21 mouse cellular contexts compared by ENCODE assay signal in the genomic region with DNA sequence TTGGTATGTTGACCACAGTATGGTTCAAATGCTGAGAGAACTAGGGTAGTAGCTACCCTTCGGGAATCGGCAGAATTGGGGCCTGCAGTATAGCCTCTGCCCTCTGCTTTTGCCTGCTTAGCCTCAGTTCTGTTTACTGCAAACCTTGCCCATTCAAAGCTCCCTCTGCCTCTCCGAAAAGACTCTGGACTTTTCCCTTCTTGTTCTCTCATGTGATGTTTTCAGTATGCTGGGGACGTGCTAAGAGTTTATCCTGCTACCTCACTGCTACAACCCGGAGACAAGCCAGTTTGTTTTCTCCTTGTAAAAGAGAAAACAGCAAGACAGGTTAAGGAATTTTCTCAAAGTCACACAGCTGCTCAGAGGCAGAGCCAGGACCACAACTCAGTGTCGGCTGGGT. TPM values are rescaled to one million over a fixed set of nuclear protein-coding genes. Genes with fewer than 3 reads are reported as not detected.
DNase-seq lines count a peak whose midpoint lies in the region; ATAC-seq and TF ChIP-seq lines count a peak whose summit lies in the region.
"Had no signal": no experiment of that assay in that cellular context is flagged by ENCODE, and none has a peak within 500 bp of the region (broad histone marks: within the 10 kb centered on the region; RNA-seq: fewer than 3 reads in every experiment).

No protein-coding gene starts in this region.

- no peaks in the 10 kb centered on the region; the same call in 1 of the 2 replicates for H3K27me3 ChIP-seq in kidney, embryonic 16.5 days (ENCODE audit: insufficient read depth, low read length)
- peaks cover 21% of the 10 kb centered on the region; the same call in 1 of the 2 replicates for H3K27me3 ChIP-seq in E14TG2a.4 (ENCODE audit: insufficient read depth, low read length)
- no peaks in the 10 kb centered on the region for H3K27me3 ChIP-seq in intestine, embryonic 14.5 days (replicated peaks; ENCODE audit: control insufficient read depth, insufficient read depth, low read length)
- no peaks in the 10 kb centered on the region for H3K27me3 ChIP-seq in stomach, embryonic 14.5 days (ENCODE audit: control insufficient read depth, insufficient read depth, low read length)
- H3K27me3 ChIP-seq in cerebellum, adult 2 months (ENCODE audit: control insufficient read depth, insufficient read depth, low read length): no peaks in the 10 kb centered on the region; the same call in 1 of the 2 replicates
- H3K27me3 ChIP-seq: hindbrain, embryonic 15.5 days; liver, embryonic 13.5 days; Patski had no signal

- DNase-seq in kidney, postnatal 14 days: peak; percentile 51
- no peak for DNase-seq in intestine, embryonic 14.5 days (ENCODE audit: low spot score)
- DNase-seq in thymus, adult 18-20 months: no peak
- DNase-seq in cerebellum, adult 2 months: no peak
- DNase-seq: adrenal gland, adult 8-10 months; B cell, adult 2 months; cerebellum, adult 9-10 months; gastrocnemius, postnatal 10 days; heart, adult 11 months; heart, postnatal 4 days; liver, embryonic 13.5 days had no signal

- H3K4me1 ChIP-seq in kidney, embryonic 16.5 days (ENCODE audit: insufficient read depth, low read length): peaks cover 22% of the 10 kb centered on the region
- H3K4me1 ChIP-seq in E14TG2a.4 (replicated peaks; ENCODE audit: low read depth, low read length): peaks cover 94% of the 10 kb centered on the region
- peaks cover 3% of the 10 kb centered on the region for H3K4me1 ChIP-seq in intestine, embryonic 14.5 days (replicated peaks; ENCODE audit: control insufficient read depth, insufficient read depth, low read length)
- peaks cover 2% of the 10 kb centered on the region; the same call in 1 of the 2 replicates for H3K4me1 ChIP-seq in stomach, embryonic 14.5 days (ENCODE audit: control insufficient read depth, insufficient read depth, low read length)
- no peaks in the 10 kb centered on the region for H3K4me1 ChIP-seq in cerebellum, adult 2 months (ENCODE audit: control insufficient read depth, insufficient read depth, low read length)
- H3K4me1 ChIP-seq: hindbrain, embryonic 15.5 days had no signal

- H3K4me3 ChIP-seq in kidney, embryonic 16.5 days (ENCODE audit: low read length): no peak overlapping the region
- peak overlapping the region; percentile 27; the same call in 1 of the 2 replicates for H3K4me3 ChIP-seq in E14TG2a.4 (replicated peaks; ENCODE audit: low read length)
- no peak overlapping the region for H3K4me3 ChIP-seq in intestine, embryonic 14.5 days (ENCODE audit: low read depth, low read length)
- no peak overlapping the region for H3K4me3 ChIP-seq in stomach, embryonic 14.5 days (ENCODE audit: low read depth, low read length)
- H3K4me3 ChIP-seq in cerebellum, adult 2 months (replicated peaks; ENCODE audit: insufficient read depth, low read depth, low read length): no peak overlapping the region
- H3K4me3 ChIP-seq: embryonic facial prominence, embryonic 10.5 days; forebrain, embryonic 12.5 days; hindbrain, embryonic 15.5 days; limb, embryonic 12.5 days; liver, embryonic 13.5 days; midbrain, embryonic 10.5 days had no signal

- H3K9me3 ChIP-seq in kidney, embryonic 16.5 days (ENCODE audit: low read length): no peaks in the 10 kb centered on the region
- H3K9me3 ChIP-seq in E14TG2a.4 (ENCODE audit: low read length): no peaks in the 10 kb centered on the region
- H3K9me3 ChIP-seq in intestine, embryonic 14.5 days (ENCODE audit: control insufficient read depth, low read length): no peaks in the 10 kb centered on the region
- no peaks in the 10 kb centered on the region for H3K9me3 ChIP-seq in stomach, embryonic 14.5 days (ENCODE audit: control insufficient read depth, low read depth, low read length)
- H3K9me3 ChIP-seq: embryonic facial prominence, embryonic 10.5 days; forebrain, embryonic 12.5 days; hindbrain, embryonic 15.5 days; limb, embryonic 12.5 days; liver, embryonic 13.5 days; midbrain, embryonic 10.5 days had no signal

- no peak for ATAC-seq in kidney, embryonic 16.5 days (ENCODE audit: low FRiP score, low TSS enrichment)
- ATAC-seq in intestine, embryonic 14.5 days (replicated peaks; ENCODE audit: low FRiP score, low TSS enrichment, low read depth): no peak
- no peak for ATAC-seq in stomach, embryonic 14.5 days (ENCODE audit: insufficient number of reproducible peaks, insufficient read depth, low FRiP score, low read depth)
- ATAC-seq: Patski had no signal

- no peak for TF ChIP-seq CTCF in E14TG2a.4 (conservative IDR thresholded peaks at IDR 0.05; ENCODE audit: low read length)
- no peak for TF ChIP-seq CTCF in cerebellum, adult 2 months (IDR thresholded peaks at IDR 0.05; ENCODE audit: borderline replicate concordance, insufficient read depth, low read depth, low read length)

- no peak for TF ChIP-seq POLR2A in cerebellum, adult 2 months (IDR thresholded peaks at IDR 0.05; ENCODE audit: borderline replicate concordance, insufficient read depth, low read length)

- no peak overlapping the region for H3K4me2 ChIP-seq in kidney, embryonic 16.5 days (replicated peaks; ENCODE audit: low read depth, low read length)
- no peak overlapping the region for H3K4me2 ChIP-seq in intestine, embryonic 14.5 days (ENCODE audit: low read length)
- no peak overlapping the region for H3K4me2 ChIP-seq in stomach, embryonic 14.5 days (replicated peaks; ENCODE audit: low read depth, low read length)
- H3K4me2 ChIP-seq: forebrain, embryonic 12.5 days; hindbrain, embryonic 15.5 days; limb, embryonic 12.5 days; liver, embryonic 13.5 days had no signal

- no peaks in the 10 kb centered on the region for H3K36me3 ChIP-seq in kidney, embryonic 16.5 days (ENCODE audit: insufficient read depth, low read length)
- no peaks in the 10 kb centered on the region for H3K36me3 ChIP-seq in E14TG2a.4 (ENCODE audit: insufficient read depth, low read length)
- no peaks in the 10 kb centered on the region for H3K36me3 ChIP-seq in intestine, embryonic 14.5 days (ENCODE audit: control insufficient read depth, insufficient read depth, low read length)
- no peaks in the 10 kb centered on the region for H3K36me3 ChIP-seq in stomach, embryonic 14.5 days (ENCODE audit: control insufficient read depth, insufficient read depth, low read length)
- H3K36me3 ChIP-seq: embryonic facial prominence, embryonic 10.5 days; forebrain, embryonic 12.5 days; hindbrain, embryonic 15.5 days; limb, embryonic 12.5 days; liver, embryonic 13.5 days; midbrain, embryonic 10.5 days had no signal

- H3K9ac ChIP-seq in kidney, embryonic 16.5 days (replicated peaks; ENCODE audit: low read length): no peak overlapping the region
- H3K9ac ChIP-seq in intestine, embryonic 14.5 days (ENCODE audit: low read length): no peak overlapping the region
- H3K9ac ChIP-seq in stomach, embryonic 14.5 days (replicated peaks; ENCODE audit: low read depth, low read length): no peak overlapping the region
- H3K9ac ChIP-seq: forebrain, embryonic 12.5 days; hindbrain, embryonic 15.5 days; limb, embryonic 12.5 days; liver, embryonic 13.5 days had no signal

- H3K27ac ChIP-seq in kidney, embryonic 16.5 days (ENCODE audit: low read length): no peak overlapping the region
- H3K27ac ChIP-seq in intestine, embryonic 14.5 days (ENCODE audit: low read depth): peak overlapping the region; percentile 16; the same call in 1 of the 2 replicates
- H3K27ac ChIP-seq in stomach, embryonic 14.5 days (ENCODE audit: low read length): peak overlapping the region; percentile 88
- H3K27ac ChIP-seq in cerebellum, adult 2 months (ENCODE audit: insufficient read depth, low read length): no peak overlapping the region
- H3K27ac ChIP-seq: embryonic facial prominence, embryonic 10.5 days; forebrain, embryonic 12.5 days; hindbrain, embryonic 15.5 days; limb, embryonic 12.5 days; liver, embryonic 13.5 days; macrophage; midbrain, embryonic 10.5 days had no signal

- WGBS in kidney, embryonic 16.5 days: 91% methylated on average over 6 of the region's 6 CpGs
- WGBS in intestine, embryonic 14.5 days: 79% methylated on average over 6 of the region's 6 CpGs
- 82% methylated on average over 6 of the region's 6 CpGs for WGBS in stomach, embryonic 14.5 days
- 94% methylated on average over 6 of the region's 6 CpGs for WGBS in cerebellum, adult 2 months

RNA-seq across cellular contexts. Expression of gene Vwf, which starts 46.0 kb away (rescaled TPM):
- polyA plus RNA-seq in kidney, embryonic 16.5 days (2015; fragmentation: Nextera tagmentation; extraction: Ambion mirVana): 3.9 and 5.4 TPM in 2 replicates
- polyA plus RNA-seq in intestine, embryonic 14.5 days (2014; fragmentation: Nextera tagmentation; extraction: Ambion mirVana): 10.3 and 14.1 TPM in 2 replicates
- polyA plus RNA-seq in stomach, embryonic 14.5 days (2014; fragmentation: Nextera tagmentation; extraction: Ambion mirVana): 7.5 and 9.8 TPM in 2 replicates
- polyA plus RNA-seq in cerebellum, adult 2 months (2012; rRNA removed): 15.0 and 20.2 TPM in 2 replicates

Comparison
In these comparisons a context has a peak if more than half of its experiments do, and no peak if none do; other contexts are left out.
1. H3K27ac ChIP-seq: peak in intestine, embryonic 14.5 days (single experiment) and stomach, embryonic 14.5 days (single experiment); none in kidney, embryonic 16.5 days (single experiment) and cerebellum, adult 2 months (single experiment).